Mouse (Mus musculus) T-helper 1 cell (primary cell): ENCODE measurements at regions not wholly inside any gene's neighbourhood (a gene's known extent, or its start where the extent isn't known, plus 50 kb on each side); places are given as distances from the start of the nearest gene placed in this dataset.

Experiments
- in situ Hi-C: fragments of 300-600 bp; cut with MboI, MseI; formaldehyde crosslinking; loops from one replicate; pipeline ENCODE4 v1.15.1; 2025; ENCODE audit warnings: high pct_unique_total_duplicates

DNA sequence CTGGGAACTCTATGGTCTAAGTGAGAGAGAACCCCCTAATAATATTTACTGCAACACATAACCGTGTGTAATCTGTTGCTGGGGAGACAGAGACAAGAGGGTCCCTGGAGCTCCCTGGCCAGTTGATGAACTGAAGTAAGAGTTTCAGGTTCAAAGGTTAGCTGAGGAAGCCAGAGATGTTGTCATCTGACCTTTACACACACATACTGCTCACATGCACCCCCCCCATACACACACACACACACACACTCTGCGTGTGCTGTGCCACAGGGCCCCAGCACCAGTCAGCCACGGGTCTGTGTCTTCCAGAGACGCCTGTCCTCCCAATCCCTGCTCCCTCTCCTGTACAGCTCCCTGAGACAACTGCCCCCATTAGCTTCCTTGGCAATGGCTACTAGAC lies 110.5 kb upstream of the Dio3 start:
- in situ Hi-C loops, result no loop called here

DNA sequence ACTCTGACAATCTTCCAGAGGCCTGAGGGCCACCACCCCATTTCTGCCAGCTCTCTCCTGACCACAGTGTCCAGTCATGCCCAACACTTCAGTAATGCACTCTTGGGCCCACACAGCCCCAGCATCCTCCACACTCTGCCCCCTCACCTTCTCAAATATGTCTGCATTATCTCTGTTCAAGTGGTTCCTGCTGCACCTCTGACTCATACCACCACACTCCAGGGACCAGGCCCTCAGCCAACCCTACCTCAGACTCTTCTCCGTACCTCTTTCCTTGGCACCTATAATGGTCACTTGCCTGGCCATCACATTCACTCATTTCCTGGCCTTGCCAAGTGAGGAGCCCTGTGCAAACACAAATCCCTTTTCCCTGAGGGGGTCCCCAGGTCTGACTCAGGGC lies 109.6 kb upstream of the Dio3 start:
- in situ Hi-C loops, result no loop called here

DNA sequence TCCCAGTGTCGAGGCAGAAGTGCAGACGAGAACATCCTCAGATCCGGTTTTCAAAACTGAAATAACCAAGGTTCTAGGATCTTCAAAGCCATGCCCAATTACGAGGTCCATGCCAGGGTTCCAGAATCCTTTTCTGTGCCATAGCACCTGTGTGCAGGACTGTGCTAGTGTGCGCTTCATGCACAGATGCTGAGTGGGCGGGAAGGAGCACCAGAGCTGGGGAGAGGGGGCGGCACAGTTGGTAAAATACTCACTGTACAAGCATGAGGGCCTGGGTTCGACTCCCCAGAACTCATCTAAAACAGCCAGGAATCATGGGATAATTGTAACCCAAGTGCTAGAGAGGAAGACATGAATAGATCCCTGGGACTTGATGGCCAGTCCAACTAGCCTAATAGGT lies 108.4 kb upstream of the Dio3 start:
- in situ Hi-C loops, result no loop called here

DNA sequence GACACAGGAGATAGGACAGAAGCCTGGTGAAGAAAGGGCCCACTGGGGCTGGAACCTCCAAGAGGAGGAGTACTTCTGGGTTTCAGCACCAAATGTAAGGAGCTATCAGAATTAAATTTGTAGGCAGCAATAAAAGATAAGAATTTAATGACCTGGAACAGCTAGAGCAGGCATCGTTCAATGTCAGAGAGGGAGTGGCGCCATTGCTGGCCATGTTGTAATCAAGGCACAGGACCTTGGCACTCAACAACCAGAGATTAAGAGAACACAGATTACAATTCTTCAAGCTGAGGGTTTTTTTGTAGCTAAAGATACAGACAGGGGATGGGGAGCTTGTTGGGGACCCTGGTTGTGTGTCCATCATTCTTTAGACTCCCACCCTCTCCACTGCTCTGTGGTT lies 101.0 kb upstream of the Dio3 start:
- in situ Hi-C loops, result no loop called here

DNA sequence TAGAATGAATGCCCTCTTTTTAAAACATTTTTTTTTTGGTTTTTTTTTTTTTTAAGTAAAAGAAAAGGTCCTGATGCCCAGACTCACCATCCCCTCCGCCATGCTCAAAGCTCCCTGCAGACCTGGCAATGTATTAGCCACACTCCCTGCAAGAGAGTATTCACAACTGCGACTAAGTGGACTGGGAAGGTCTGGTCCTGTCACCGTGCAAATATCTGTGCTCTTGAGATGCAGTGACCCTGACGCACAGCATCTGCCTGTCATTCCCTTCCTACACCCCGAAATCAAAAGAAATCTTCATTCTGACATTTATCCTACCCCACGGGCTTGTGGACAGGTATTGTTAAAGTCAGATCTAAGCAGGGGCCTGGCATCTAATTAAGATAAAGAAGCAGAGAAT lies 95.4 kb upstream of the Dio3 start:
- in situ Hi-C loops, result no loop called here

DNA sequence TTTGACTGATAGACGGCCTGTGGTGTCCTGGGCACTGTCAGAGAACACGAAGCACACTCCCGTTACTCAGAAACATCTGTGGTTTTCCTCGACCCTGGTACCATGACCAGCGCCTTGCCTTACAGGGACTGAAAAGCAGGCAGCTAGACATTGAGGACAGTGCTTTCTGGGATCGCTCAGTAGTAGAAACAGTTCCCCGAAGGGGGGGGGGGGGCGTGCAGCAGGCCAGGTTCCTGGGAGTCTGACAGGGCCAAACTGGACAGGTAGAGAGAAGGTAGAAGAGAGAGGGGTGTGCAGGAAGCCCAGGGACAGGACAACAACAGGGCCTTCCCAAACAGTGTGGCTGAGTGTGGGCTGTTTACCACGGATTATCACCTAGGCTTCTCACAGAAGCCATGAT lies 93.5 kb upstream of the Dio3 start:
- in situ Hi-C loops, result no loop called here

DNA sequence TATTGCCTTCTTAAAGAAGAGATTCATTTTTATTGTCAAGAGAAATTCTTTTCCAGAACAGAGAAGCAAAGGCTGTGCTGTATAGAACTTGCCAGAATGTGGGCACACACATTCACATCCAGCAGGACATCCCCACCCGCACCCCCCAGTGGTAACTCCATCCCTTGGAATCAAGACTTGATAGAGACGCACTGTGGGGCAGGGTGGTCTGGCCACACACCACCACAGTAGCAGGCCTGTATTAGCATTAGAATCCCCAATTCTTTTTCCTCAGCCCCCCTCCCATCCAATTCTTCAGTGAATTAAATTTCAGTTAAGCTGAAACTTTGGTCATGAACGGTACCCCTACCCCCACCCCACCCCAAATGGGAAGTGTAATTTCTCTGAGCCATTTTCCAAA lies 92.5 kb upstream of the Dio3 start:
- in situ Hi-C loops, result no loop called here

DNA sequence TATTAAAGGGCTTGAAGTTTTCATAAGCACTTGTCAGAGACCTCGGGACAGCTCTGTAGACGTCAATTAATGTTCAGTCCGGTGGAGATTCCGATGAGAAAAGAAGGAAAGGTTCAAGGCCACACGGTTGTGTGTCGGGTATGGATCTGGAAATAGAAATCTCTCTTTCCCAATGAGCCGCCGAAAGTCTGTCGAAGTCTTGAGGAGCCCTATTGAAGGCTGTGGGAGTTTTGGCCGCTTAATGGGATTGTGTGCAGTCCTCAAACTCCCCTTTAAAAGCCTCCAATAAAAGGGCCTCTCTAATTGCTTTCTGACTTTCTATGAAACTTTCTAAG lies 92.0 kb upstream of the Dio3 start:
- in situ Hi-C loops, result no loop called here

DNA sequence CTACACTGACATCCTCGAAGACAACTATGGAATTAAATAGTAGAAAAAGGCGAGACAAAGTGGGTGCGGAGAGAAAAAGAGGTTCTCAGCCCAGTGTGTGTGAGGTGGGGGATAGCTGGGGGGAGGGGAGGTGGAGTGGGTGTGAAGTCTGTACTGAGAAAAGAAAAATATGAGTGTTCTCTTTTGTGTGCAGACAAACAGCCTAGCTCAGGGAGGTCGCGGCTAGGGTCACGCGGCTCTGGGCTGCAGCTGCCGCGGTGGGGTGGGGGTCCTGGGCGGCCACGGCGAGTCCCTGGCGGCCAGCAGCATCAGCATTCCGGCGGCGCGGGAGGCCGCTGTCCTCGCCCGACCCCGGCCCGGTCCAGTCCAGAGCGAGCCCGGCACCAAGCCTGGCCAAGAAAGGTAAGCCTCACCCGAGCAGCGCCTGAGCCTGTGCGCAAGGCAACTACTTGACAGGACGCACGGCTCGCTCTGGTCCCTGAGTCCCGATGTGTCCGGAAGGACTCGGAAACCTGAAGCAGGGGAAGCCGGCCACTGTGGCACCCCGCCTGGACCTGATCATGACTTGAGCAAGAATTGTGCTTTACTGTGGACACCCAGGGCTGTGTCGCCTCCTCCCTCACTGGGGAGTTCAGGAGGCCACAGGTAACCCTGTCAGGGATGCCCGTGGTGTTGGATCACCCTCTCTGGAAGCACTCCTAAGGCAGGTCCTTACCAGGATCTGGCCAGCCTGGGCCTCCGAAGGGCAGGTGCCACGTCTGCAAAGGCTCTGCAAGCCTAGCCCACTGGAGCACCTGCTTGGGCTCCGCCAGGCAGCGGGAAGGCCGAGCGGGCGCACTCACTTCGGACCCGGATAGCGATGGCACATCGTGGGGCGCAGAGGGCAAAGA lies 91.4 kb upstream of the Dio3 start:
- in situ Hi-C loops, result no loop called here

DNA sequence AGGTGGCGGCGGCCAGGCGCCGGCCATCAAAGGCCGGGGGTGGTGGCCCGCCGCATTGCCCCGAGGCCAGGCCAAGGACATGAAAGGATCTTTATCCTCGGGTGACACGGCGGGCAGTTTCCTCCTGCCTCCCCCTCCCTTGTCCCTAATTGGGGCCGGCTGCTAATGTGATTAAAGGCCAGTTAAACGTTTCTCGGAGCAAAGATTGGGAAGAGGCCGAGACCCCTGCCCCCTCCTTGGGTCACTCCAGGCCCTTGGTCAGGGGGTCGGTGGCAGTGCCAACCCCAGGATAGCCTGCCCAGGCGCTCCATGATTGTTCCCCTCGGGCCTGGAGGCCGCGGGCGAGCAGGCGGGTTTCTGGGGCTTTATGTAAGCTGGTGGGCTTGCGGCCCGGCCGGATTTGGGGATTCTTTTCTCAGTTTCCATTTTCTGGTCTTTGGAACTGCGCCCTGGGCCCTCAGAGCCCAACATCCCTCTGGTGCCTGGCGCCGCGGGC lies 90.7 kb upstream of the Dio3 start:
- in situ Hi-C loops, result no loop called here

DNA sequence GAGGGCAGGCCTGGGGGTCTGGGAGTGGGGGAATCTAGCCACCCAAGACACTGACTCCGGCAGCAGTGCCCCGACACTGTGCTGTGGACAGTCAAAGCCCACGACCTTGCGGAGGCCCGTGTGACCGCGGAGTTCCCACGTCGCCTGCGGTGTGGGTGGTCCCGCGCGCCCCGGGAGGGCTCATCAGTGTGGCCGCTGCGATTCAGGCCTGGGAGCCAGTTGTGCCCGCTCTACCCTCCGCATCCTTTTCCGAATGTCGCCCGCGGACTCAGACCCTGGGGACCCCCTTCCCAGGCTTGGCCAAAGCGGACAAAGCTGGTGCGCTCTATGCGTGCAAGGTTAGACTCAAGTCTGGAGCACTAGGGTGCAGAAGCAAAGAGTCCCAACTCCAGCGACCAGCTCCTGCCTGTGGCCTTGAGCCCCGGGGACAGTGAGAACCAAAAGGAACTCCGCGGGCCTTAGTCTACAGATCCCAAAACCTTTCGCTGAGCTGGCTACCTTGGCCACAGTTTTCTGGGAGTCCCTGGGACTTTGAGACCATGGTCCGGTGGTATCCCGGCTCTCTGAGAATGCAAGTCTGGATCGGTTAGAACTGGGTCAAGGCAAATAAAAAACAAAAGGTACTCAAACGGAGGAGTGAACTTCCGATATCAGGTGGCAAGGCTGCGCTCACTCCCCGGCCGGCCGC lies 90.1 kb upstream of the Dio3 start:
- in situ Hi-C loops, result no loop called here

DNA sequence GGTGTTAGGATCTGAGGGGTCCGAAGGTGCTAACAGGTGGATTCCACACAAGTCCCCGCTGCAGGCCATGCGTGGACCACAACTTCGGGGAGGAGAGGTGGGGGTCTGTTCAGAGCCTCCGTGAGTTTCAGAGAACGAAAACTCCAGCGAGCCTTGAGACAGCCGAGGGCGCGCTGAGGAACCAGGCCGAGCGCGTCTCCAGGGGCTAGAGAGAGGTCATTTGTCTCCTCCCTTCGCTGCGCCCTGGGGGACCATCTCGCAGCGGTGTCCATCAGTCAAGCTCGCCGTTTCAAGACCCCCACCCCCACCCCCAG lies 89.6 kb upstream of the Dio3 start:
- in situ Hi-C loops, result no loop called here

DNA sequence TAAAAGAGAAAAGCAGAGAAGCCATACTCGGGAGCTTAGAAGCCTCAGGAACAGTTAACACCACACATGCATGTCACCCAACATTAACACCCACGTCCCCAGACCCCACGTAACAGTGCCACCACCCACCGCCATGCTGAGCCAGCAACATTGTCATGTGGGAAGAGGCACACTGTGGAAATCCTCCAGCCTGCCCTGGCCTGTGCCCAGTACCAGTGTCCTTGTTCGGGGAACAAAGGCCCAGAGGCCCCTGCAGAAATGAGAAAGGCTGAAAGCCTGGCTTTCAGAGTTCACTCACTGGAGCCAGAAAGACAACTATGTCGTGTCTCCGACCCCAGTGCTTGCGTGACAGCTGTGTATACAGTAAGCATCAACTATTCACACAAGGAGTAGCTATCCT lies 86.7 kb upstream of the Dio3 start:
- in situ Hi-C loops, result no loop called here

DNA sequence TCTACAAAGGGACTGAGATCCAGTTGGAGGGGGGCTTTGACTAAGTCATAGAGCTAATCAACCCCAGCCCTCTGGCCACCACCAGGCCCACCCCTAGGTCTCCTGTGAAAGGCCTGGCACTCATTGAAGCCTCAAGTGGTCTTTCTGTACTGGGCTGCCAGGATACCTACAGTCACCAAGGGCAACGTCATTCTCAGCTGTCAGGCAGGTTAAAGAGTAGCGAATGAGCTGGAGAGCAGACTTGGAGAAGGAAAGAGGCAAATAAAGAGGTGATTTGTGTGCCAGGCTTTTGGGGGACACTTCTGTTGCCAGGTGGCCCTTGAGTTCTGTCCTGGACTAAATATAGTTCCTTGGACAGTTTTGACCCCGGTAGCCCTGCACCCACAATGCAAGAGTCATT lies 81.5 kb upstream of the Dio3 start:
- in situ Hi-C loops, result no loop called here

DNA sequence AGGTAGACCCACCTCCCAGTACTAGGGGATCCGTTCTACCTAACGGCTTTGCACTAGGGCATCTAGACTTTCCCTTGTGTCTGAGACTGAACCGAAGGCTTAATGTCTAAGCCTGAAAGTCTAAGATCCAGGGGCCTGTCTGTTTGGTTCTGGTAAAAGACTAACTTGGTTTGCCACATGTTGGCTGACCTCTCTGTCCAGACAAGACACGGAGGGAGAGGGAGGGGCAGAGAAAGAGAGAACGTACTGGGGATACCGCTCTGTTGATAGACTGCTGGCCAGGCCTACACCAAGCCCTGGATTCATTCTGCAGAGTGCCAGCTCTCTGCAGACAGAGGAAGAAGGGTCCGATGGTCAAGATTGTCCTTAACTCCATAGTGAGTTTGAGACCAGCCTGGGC lies 78.4 kb upstream of the Dio3 start:
- in situ Hi-C loops, result no loop called here

DNA sequence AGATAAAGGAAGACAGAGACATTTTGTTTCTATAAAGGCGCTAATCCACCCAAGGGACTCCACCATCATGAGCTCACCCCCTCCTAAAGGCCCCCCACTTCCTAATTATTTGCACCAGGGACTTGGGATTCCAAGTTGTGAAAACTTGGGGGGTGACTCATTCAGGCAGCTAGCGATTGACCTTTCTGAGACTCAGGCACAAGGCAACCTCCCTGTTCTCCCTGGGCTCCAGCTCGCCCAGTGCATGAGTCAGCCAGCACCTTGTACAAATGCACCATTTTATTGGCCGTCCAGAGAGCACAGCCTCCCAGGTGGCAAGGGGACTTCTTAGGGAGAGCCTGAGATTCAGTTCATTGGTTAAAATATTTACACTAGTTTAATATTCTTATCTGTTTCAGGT lies 78.0 kb upstream of the Dio3 start:
- in situ Hi-C loops, result no loop called here

DNA sequence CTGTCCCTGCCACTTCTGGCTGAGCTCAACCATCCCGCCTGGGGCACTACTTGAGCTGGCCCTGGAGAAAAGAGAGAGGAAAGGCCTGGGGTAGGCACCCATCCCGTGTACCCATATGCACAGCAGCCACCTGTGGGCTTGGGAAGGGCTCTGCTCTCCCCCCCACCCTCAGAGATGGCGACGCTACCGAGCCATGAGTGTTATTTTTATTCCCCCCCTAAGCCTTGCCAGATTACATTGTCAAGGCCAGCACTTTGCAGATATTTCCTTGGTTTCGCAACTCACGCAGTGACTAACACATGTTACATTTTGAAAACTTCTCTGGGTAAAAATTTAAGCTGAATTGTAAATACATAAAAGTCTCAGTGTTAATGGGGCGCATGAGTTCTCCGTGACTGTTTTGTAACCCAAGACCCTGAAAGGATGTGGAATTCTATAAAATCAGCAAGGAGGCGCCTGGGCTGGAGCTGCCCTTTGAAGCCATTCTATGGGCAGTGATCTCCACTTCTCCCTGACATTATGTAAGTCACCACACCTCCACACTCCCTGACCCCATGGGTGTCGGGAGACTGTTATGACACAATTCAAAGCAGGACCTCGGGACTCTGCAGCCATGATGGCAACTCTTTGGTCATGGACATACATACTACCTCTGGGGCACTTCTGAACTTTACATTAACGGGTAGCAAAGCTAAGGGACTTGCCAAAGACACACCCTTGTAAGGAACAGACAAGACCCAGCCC lies 75.4 kb upstream of the Dio3 start:
- in situ Hi-C loops, result no loop called here

DNA sequence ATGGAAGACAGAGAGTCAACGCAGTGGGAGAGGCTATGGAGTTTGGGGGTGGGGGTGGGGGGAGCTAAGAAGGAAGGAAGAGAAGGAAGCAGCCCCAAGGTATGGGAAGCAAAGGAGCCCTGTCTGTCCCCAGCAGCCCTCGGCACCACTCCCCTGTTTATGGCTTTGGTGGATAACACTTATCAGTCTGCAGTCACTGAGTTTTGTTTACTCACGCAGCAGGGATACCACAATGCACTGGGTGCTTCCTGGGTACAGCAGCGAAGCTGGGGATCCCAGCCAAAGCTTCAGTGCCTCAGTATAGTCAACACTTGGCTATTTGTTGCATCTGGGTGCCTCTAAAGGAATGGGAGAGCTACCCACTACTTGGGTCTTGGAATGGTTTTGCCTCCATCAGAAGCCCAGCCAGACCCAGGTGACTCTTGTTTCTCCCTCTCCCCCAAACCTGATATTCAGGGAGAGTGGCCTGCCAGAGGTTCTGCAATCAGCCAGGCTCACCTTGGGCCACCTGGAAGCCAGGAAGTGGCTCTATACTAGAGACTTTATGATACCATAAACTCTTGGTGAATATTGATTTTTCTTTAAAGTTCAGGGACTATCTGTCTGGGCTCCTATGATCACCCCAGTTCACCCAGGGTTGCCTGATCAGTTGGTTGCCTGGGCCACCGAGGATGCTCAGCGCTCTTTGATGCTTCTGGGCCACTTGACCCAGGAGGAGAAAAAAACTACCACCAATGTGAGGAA lies 74.5 kb upstream of the Dio3 start:
- in situ Hi-C loops, result no loop called here

DNA sequence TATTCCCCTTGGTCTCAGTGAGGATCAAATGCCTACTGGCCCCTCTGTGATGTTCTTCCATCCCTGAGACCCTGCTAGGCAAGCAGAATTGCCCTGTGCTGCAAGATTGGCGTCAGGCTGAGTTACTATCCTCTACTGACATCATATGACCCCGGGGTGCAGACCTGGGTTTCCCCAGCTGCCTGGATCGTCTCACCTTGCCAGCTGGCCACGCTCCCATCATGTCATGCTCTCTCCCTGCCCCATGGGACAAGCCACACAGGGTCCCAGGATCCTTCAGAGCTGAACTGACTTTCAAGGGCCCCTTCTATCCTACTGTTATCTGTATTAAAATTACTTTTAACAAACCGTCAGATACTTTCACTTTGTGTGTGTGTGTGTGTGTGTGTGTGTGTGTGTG lies 72.6 kb upstream of the Dio3 start:
- in situ Hi-C loops, result no loop called here

DNA sequence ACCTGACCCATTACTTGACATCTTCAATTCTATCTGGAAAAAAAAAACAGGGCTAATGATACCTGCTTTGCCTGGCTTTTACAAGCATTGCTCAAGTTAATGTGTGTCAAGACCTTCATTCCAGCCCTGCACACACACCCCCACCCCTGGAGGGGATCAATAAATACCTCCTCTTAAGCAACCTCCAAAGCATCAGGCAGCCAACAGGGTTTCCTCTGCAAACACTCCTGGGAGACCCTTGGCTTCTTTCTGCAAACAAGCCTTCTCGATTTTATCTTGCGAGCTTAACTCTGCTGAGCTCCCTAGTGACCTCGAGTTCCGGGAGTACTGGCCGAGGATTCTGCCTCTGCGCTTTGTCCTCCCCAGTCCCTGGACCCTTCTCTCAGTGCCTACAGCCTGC lies 72.1 kb upstream of the Dio3 start:
- in situ Hi-C loops, result no loop called here

DNA sequence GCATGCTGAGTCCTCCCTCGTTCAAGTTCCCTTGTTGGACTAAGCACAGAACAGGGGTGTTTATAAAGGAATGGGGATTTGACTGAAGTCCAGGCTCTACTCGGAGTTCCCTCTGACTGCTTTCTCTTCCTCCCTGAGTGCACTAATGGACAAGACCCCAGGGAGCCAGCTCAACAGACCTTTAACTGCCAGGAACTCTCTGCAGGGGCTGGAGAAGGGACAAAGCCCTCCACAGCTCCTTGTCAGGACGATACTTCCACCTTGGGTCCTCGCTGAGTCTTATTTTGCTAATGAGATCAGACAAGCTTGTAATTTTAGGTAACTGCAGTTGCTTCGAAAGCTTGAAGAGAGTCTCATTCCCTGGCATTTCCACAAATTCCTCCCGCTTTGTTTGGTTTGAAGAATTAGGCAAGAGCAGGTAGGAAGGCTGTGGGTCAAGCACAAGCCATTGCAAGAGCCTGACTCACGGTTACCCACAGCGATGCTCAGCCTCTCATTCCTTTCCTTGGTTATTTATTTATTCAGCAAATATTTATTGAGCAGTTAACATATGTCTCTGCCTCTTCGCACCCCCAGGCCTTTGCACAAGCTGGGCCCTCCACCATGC lies 71.5 kb upstream of the Dio3 start:
- in situ Hi-C loops, result no loop called here

DNA sequence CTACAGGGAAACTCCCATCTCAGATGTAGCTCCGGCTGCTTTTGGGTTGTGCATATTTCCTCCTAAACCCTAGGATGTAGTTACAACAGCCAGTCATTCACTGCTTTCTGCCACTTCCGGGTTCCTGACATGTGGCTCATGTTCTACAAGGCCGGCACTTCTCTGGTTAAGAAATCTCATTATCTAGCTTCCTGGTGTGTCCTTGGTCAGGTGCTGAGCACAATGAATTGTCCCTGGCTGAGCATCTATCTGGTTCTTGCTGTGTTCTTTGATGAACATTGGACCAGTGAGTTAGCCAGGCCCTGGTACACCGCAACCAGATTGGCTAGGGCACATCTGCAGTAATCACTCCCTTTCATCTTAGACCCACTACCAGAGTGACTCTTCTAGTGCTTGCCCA lies 66.2 kb upstream of the Dio3 start:
- in situ Hi-C loops, result no loop called here
